Mouse (Mus musculus): Measurements from ENCODE around the gene Tjp3.

Gene Tjp3

DNA sequence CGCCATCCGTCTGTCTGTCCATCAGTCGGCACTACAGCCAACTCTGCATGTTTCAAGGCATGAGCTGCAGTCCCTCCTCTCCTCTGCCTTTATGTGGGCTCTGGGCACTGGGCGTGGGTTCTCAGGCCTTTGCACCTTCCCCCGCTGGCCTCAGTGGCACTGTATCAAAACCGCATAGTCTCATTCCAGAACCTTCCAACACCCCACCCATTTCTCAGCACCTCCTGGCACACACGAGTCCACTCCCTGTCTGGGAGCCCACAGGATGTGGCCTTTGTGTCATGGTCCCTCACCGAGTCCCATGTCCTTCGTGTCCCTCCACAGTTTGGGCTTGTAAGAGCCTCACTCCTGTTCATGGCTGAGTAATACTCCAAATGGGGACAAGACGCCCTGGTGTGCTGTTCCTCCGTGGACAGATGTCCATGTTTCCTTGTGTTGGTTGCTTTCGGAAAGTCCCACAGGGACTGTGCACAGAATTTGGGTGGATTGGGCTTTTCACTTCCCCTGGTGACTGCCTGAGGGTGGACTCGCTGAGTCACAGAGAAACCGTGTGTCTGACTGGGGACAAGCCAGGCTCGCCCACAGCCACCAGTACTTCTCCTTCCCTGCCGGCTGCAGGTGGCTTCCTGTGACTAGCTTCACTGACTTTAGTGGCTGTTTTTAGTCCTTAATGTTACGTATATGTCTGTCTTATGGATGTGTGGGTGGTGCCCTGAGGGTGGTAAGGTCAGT is 7.2 kb upstream of the Tjp3 start:
- DNase-seq (ENCODE audit: low spot score in 2 of 2) = no peak

DNA sequence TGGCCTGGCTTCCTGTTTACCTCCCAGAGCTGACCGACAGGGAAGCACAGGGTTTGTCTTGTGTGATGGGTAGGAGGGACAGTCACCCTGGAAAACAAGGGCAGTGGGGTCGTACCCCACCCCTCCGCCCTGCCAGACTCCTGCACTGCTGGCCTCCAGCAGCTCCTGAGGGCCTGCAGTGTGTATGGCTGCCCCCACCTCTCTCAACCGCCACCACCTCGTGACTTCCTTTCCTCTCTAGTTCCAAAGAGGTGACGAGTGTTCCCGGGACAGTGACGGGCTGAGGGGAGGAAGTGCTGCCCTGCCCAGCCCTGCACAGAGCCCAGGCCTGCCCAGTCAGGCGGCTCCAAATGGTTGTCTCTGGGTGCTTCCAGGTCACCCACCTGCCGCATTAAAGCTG is 6.5 kb upstream of the Tjp3 start:
- no peak for DNase-seq (ENCODE audit: low spot score in 2 of 2)

DNA sequence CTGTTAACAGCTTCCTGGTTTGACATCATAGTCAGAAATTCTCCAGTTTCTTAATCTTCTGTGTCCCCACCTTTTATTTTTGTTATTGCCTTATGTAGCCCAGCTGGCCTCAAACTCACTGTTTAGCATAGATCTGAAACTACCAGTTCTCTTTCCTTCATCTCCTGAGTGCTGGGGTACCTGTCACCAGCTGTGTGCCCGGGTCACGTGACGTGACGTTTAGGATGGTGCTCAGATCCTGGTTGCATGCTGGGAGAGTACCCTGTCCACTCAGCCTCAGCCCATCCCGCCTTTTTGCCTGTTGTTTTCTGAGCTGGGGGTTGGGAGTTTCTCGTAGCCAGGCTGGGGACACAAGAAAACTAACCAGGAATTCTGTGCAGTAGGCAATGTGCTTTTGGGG is 5.9 kb upstream of the Tjp3 start:
- no peak for DNase-seq (ENCODE audit: low spot score in 2 of 2)

DNA sequence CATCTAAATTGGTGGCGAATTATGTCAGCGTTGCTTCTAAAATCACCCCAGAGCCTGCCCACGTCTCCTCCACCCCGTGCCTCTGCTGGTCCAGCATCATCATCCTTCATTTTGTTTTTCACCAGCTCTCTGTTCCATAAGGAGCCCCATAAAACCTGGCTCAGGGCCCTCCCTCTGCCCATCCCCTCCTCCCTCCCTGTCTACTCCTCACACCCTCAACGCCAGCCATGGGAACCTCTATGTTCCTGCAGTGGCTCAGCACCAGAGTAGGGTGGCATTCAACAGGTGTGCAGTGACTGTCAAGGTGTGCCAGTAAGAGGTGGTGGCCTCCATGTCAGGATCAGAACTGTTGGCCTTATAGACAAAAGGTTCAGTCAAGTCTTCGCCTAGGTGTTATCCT is 3.8 kb upstream of the Tjp3 start:
- no peak for DNase-seq (ENCODE audit: low spot score in 2 of 2)

DNA sequence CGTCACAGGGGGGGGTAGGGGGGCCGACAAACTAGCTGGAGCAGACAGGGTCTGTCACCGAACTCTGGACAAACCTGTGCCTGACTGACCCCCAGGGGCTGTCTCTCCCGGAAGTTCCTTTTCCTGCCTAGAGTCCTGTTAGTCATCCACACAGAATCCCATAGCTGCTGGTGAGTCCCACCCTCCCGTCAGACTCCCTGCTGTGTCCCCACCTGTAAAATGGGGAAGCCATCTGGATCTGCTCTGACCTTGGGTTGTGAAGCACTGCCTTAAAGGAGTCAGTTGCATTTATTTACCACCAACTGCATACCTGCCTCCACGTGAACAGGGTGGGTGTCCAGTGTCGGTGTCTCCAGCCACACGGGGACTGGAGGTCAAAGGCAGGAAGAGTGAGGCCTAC is 3.1 kb upstream of the Tjp3 start:
- no peak for DNase-seq (ENCODE audit: low spot score in 2 of 2)

DNA sequence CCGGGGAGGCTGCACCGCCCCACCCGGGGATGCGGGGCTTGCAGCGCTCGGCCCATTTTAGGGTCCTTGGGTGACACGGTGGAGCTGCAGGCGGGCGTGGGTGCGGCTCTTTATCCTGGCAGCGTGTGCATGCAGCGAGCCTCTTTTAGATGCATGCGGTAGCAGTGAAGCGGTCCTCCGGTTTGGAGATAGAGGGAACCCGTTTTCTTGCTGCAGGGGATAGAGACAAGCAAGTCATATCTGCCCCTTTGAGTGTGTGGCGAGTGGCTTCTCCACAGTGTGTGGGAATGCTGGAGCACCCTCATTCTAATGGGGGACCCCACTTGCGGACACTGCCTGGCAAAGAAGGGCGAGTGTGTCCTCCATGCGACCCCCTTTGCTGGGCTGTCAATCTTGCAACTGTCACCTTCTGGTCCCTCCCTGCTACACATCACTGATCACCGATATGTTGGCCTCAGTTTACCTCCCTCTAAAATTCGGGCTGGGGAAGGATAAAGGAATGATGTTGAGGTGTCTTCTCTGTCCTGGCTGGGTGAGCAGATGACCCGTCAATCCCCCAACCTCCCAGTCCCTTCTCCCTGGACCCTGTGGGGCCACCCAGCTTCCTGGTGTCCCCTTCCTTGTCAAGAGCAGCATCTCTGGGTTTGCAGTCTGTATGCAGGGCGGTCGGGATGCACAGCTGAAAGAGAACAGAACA is 2.1 kb upstream of the Tjp3 start:
- DNase-seq (ENCODE audit: low spot score in 2 of 2) = no peak

DNA sequence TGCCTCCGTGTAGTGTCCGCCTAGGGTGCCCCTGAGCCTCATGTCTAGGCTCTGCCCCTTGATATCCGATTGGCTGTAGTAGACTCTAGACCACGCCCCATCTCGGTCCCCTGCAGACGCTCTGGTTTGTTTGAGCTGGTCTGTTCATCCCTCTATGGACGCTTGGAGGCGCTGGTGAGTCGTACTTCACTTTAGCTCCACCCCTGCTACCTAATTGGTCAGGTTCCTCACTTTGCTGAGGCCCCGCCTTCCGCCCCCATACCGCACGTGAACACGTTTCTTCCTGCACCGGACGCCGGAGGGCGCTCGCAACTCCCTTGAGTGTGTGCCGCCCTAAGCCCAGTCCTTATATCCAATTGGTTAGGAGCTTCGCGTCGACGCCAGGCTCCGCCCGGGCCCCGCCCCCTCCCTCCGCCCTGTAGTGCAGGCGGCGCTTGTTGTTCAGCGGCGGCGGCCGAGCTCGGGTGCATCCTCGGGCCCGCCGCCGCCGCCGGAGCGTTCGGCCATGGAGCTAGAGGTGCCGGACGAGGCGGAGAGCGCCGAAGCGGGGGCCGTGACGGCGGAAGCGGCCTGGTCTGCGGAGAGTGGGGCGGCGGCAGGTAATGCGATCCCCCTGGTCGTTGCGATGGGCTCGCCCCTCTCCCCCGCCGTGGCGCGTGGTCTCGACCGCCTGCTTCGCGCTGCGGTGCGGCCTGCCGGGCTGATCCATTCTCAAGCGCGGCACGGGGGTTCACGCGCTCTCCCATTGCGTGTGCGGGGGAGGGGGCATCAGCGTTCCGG is 1.4 kb upstream of the Tjp3 start, which contains the start of gene Pip5k1c:
Gene Pip5k1c (plus strand): TSS at position 410 of the 780 bp plus-strand sequence.
- peak; percentile 96 to 98 for DNase-seq (ENCODE audit: low spot score in 2 of 2)

DNA sequence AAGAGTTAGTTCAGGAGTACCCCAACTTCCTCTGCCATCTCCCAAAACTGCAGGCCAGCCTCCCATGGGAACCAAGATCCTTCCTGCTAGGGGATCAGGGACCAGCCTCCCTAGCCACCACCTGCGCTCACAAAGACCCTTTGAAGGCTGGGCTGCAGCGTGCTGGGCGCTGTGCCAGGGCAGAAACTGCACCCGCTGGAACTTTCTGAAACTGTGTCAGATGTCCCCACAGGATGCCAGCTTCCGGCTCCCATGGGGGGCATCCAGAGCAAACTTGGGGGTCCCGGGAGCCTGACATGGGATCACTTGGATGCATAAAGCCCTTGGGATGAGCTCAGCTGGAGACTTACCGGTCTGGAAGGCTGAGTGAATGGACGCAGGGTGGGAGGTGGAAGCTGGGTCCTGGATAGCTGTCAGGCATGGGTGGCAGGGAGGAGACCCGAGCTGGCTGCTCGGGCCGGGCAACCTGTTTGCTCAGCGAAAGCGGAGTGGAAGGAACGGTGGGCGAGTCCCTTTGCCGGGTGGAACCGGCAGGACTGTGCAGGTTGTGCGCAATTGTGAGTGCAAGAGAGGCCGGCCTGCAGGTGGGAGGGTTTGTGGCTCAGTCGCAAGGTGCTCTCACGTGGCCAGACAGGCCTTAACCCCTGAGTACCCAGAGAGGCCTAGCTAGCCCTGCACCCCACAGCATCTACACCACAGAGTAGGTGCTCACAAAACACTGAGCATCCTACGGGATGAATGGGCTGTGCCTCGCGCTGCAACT is 502 bp downstream of the Tjp3 start:
- DNase-seq (ENCODE audit: low spot score in 2 of 2) = peak; percentile 65 to 73

DNA sequence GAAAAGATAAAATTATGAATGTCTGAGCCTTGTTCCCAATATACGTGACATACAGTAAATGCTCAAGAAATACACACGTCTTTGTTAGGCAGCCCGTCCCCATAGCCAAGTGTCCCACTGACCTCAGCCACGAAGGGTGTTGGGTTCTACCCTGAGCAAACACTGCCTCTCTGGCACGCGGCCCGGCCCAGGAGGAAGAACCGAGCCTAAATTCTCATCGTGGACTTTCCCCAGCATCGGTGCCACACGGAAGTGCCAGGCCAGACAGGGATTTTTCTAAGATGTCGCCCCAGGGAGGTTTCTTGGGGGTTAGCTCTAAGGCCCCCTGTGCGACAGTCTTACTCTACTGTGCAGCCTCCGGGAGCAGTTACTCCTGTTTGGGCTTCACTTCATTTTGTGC is 1.6 kb downstream of the Tjp3 start:
- peak; percentile 54 to 71 for DNase-seq (ENCODE audit: low spot score in 2 of 2)

DNA sequence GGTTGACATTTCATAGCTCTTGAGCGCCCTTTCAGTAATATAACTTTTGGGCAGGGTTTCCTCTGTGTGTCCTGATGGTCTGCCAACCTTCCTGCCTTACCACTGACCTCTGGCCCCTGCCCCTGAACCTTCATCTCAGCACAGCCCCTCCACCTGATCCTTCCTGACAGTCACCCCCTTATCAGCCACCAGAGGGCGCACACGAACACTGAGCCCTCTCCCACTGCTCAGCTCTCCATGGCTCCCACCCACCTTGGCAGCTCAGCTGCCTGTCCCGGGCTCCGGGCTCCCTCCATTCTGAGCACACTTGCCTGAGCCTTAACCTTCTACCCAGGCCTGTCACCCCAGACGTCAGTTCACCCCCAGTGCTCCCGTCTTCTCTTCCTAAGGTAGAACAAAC is 2.1 kb downstream of the Tjp3 start:
- DNase-seq (ENCODE audit: low spot score in 2 of 2) = peak; percentile 34 to 44

DNA sequence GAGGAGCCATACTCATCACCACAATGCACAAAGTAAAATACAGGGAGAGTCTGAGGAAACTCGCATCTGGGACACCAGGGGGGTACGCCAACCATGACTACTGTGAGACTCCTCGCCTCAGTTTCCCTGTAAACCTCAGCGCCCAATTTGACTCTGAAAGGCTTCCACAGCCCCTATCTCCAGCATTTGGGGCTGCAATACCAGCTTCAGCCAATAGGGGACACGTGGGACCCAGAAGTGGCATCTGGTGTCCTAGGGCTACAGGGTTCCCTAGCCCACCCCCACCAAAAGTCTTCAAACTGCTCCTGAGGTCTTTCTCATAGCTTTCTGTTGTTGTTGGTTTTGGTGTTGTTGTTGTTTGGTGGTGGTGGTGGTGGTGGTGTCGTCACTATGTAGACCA is 2.8 kb downstream of the Tjp3 start:
- peak in 1 of 2 experiments; percentile 18 for DNase-seq (ENCODE audit: low spot score in 2 of 2)

DNA sequence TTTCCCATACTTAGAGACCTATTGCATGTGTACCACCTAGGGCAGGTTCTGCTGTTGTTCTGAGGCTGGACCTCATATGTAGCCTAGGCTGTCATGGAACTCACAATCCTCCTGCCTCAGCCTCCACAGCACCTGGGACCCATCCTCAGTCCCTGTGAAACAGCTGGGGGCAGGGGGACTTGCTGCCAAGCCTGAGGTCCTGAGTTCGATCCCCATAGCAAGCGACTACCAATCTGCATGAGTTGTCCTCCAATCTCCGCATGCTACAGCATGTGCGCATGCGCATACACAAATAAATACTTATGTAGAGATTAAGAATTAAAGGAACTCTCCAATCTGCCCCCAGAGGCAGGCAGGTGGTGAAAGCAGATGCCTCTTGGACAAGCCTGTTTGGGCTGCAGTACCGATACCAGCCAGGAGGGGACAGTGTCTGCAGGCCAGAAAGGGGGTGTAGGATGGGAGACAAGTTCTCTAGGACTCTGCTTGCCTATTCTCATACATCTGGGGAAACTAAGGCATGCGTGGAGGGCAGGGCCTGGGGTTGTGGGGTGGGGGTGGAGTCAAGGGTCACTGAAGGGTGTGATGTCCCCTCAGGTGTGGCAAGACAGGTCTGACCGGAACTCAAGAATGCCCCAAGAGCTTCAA is 3.7 kb downstream of the Tjp3 start:
- peak in 1 of 2 experiments; percentile 55 for DNase-seq (ENCODE audit: low spot score in 2 of 2)

DNA sequence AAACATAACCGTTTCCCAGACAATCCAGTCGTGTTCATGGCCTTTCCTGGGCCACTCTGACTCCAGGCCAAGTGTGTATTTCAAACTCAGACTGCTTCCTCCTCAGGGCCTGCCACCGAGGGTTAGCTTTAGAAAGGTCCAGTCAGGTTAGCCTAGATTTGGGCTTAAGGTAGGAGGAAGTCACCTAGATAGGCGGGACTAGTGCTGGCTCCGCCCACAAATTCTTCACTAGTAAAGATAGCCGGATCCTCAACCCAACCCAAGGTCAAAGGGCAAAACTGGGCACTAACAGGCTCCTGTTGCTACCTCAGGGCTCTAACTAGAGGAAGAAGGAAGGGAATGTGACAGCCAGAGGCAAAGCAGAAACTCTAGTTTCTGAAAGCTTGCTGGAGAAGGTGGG is 4.8 kb downstream of the Tjp3 start:
- DNase-seq (ENCODE audit: low spot score in 2 of 2) = peak in 1 of 2 experiments; percentile 34

DNA sequence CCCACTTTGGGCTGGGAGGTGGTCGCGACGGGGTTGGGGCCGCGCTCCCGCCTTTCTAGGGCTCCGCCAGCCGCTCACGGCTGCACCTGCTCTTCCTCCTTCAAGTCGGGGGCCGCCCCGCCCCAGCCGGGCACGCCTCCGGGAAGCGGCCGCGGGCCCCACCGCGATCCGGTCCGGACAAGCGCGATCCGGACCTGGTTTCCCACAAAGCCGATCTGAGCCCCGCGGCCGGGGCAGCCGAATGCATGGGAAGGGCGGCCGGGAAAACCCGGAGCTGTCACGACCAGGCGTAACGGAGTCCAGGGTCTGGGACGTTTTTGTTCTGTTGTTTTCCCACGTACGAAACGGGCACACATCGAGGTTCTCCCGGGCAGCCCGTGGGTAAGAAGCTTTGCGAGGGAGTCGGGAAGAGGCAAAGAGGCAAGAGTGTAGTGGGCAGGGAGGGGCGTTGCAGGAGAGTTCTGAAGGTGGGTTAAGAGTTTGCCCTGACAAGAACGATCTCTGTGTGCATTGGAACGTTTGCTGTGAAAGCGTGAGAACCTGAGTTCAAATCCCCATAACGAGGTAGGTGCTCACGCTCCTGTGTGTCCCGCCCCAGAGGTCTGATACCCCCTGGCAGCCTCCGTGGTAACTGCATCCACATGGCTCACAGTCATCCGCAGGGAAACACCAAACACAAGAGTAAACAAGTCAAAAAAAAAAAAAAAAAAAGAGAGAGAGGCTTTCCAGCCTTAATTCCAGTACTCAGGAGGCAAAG is 5.5 kb downstream of the Tjp3 start:
- peak; percentile 87 to 97 for DNase-seq (ENCODE audit: low spot score in 2 of 2)

DNA sequence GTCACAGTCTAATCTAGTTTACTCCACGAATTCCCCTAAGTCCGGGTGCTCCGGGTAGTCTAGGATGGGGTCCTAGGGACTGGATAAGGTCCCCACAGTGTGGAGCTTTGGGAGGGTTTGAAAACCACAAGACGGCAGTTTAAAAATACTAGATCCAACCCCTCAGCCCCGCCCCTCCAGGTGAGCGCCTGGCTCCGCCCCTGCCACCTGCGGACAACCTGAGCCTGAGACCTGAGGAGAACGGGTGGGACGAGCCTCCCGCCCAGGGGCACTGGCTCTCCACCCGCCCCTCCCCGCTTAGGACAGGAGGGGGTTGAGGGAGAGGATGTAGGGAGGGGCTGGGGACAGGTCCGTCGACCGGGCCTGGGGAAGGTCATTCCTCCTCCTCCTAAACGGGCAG is 6.7 kb downstream of the Tjp3 start:
- DNase-seq (ENCODE audit: low spot score in 2 of 2) = peak; percentile 37 to 54

DNA sequence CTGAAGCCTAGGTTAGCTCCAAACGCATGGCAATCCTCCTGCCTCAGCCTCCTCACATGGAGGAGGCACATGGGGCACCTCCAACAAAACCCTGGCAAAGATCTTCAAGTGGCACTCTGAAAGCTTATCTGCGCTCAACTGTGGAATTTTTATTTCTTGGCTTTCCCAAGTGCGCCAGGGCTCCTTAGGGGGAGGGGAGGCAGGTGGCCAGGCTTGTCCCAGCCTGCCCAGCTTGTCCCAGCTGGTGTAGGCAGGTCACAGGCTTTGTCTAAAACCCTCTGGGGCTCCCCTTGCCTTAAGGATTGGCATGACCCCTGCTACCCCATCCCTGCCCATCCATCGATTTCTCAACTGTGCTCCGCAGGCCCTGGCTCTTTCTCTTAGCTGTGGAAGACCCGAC is 7.2 kb downstream of the Tjp3 start:
- peak; percentile 39 to 52 for DNase-seq (ENCODE audit: low spot score in 2 of 2)

DNA sequence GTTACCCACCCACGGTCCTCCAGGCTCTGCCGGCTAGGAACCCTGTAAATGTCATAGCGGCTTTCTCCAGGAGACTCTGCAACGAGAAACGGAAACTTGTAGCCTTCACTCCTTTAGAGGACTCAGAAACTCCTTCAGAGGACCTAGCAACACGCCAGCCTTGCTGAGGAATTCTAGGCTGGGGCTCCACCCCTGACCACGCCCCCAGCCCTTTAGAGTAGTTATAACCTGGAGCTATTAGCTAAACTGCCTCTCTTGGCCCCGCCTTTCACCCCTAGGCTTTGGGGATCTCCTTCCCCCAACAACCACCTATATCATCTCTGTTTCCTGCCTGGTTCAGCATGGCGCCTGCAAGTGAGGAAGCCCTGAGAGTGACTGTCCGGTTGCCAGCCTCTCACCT is 11.9 kb downstream of the Tjp3 start:
- no peak for DNase-seq (ENCODE audit: low spot score in 2 of 2)

DNA sequence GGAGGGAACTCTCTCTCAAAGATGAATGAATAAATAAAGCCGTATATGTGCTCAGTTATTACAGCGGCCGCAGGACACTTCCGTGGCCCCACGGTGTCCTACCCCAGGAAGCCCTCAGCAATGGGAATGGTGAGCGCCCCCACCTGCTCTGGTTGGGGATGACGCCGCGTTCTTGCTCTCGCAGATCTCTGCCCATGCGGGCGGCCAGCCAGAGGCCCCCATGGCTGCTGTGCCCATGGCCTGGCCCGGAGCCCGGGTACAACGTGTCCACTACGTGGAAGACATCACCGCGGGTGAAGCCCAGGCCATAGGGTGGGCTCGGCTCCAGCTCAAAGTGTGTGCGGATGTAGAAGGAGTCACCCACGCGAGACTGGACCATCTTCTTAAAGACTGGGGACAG is 13.7 kb downstream of the Tjp3 start:
- no peak for DNase-seq (ENCODE audit: low spot score in 2 of 2)

DNA sequence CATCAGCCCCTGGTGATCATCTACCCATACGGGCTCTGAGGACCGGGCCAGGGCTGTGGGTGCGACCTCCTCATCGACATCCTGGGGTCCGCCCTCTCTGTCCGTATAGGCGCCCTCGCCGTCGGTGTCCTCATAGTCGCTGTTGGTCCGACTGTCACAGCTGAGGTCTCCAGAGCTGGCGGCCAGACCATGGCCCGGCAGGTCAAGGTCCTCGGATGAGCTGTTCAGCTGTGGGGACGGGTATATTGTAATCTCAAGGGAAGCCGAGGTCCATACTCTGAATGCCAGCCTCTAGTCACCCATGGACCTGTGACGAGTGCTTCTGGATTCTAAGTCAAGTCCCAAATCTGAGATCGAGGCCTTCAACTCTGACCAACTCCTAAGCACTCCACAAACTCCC is 17.5 kb downstream of the Tjp3 start:
- DNase-seq (ENCODE audit: low spot score in 2 of 2) = no peak

DNA sequence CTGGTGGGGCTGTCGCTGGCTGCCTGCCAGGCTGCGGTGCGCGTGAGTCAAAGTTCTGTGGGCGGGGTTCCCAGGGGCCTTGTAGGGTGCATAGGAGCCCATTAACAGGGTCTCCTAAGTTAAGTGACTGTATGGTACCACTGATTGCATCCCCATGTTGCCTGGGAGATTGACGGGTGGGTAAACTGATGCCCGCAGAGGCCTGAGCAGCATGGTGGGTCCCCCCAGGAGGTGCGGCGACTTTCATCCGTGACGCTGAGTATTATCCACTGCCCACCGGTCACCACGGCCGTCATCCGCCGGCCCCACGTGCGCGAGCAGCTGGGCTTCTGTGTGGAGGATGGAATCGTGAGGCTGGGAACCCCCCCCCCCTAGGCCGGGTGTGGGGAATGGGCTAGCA is 19.0 kb downstream of the Tjp3 start:
- no peak for DNase-seq (ENCODE audit: low spot score in 2 of 2)
